Mouse (Mus musculus) left cerebral cortex, postnatal 25 days (tissue): ENCODE measurements around the gene Gm12394. TPM values are rescaled to one million over a fixed set of nuclear protein-coding genes. Genes with fewer than 3 reads are reported as not detected.
A peak's percentile ranks its signal among the peaks of the same experiment; 100 is the strongest.
"Not testable (repeated sequence)": the region's sequence is repeated elsewhere in the genome, so short reads cannot be mapped to it uniquely, and the experiment has no call there.

Source experiments
- DNase-seq, 2 experiments: peaks; one replicate each; pipeline ENCODE4 v3.0.0; 2022; ENCODE audit warnings: low spot score in 2 of 2, mixed read lengths in 1 of 2
- intact Hi-C: fragments of 180-260 bp; cut with DNase I; formaldehyde crosslinking; loops from one replicate; pipeline ENCODE4 v1.15.1; 2025
- total RNA-seq, 2 experiments: library from RNA; stranded (reverse); gene quantifications; 2 replicates each; pipeline ENCODE4 v1.2.3; 2021

The Gm12394 gene
- total RNA-seq = 1 to 10 TPM; 1.9 to 2.3 TPM

GRCm38 (mm10) chr4:42856671-42857070 is at the start of gene Gm12394:
TSS of gene Gm12394 (minus strand) at chr4:42856771.
- DNase-seq, intact Hi-C loops: not testable (repeated sequence)

DNA sequence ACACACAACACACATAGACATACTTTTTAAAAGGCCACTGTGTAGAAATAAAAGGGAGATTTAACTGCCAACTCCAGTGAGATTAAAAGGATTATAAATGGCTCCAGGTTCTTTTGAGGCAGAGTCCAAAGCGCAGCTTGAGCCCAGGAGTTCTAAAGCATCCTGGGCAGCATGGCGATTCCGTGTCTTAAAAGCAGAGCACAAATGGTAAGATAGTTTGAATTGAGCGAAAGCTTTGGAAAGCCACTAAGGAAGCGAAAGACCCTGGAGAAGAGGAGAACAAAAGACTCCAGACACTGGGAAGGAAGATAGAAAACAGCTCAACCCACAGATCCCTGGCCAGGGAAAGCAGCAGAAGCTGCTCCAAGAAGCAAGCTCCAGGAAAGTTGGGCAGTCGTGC is 48.4 kb upstream of the Gm12394 start:
- intact Hi-C loops = no loop called here
- no peak for DNase-seq

DNA sequence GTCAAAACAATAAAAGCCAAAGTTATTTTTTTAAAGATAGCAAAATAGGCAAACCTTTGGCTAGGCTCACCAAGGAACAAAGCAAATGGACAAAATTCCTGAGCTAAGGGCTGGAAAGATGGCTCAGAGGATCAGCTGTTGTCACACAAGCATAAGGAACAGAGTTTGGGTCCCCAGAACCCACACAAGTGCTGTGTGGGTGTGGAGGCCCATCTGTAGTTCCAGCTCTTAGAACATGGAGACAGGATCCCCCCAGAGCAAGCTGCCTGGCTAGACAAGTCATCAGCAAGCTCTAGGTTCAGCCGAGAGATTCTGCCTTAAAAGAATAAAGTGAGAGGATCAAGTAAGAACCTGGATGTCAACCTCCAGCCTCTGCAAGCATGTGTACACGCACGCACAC is 48.0 kb upstream of the Gm12394 start:
- DNase-seq = peak in 1 of 2 experiments; percentile 66
- intact Hi-C loops = no loop called here

DNA sequence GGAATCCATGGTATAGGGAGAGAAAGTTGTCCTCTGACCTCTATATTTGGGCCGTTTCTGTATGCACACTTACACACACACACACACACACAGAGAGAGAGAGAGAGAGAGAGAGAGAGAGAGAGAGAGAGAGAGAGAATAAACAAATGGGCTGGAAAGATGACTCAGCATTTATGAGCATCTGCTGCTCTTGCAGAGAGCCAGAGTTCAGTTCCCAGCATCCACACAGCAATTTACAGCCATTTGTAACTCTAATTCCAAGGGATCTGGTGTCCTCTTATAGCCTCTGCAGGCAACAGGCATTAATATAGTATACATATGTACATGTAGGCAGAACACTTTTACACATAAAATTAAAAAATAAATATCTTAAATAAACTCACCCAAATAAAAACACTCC is 47.4 kb upstream of the Gm12394 start:
- no peak for DNase-seq
- intact Hi-C loops = loop anchor here (1.0 kb wide), 1 partner anchor 42 kb away; no protein-coding TSS in a partner anchor

GRCm38 (mm10) chr4:42902730-42903129 is 46.2 kb upstream of the Gm12394 start:
- no peak for DNase-seq
- intact Hi-C loops = loop anchor here (1.0 kb wide), 1 partner anchor 44 kb away; no protein-coding TSS in a partner anchor

DNA sequence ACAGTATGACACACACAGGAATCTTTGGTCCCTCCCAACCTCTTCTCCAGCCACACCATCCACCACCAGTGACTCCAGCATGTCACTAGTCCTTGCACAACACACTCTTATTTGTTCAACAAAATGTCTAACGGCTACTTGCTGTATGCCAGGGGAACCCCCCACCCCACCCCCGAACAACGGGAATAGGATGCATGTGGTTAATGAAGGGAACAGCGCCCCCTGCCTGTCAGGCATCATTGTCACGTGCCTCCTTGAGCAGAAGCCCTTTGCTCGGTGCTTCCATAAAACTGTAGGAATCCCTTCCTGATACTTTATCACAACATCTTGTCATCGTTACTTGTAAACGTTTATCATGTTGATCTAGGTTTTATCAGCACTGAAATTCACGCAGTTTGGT is 45.6 kb upstream of the Gm12394 start:
- no peak for DNase-seq
- intact Hi-C loops = no loop called here

- intact Hi-C loops = loop anchor here (2.0 kb wide), 1 partner anchor 14 kb away; no protein-coding TSS in a partner anchor
- peak in 1 of 2 experiments; percentile 91 for DNase-seq
Observed at GRCm38 (mm10) chr4:42900878-42901277, 44.3 kb upstream of the Gm12394 start.

GRCm38 (mm10) chr4:42898914-42899313 is 42.3 kb upstream of the Gm12394 start:
- intact Hi-C loops = no loop called here
- no peak for DNase-seq

GRCm38 (mm10) chr4:42895118-42895517 is 38.5 kb upstream of the Gm12394 start:
- intact Hi-C loops = no loop called here
- no peak for DNase-seq

GRCm38 (mm10) chr4:42891176-42891575 is 34.6 kb upstream of the Gm12394 start:
- intact Hi-C loops = no loop called here

GRCm38 (mm10) chr4:42888806-42889205 is 32.2 kb upstream of the Gm12394 start:
- intact Hi-C loops = no loop called here

More at GRCm38 (mm10) chr4:42891176-42891575, 34.6 kb upstream of the Gm12394 start:
- DNase-seq = no peak

GRCm38 (mm10) chr4:42886926-42887325 is 30.4 kb upstream of the Gm12394 start:
- DNase-seq = peak; percentile 44 to 90

More at GRCm38 (mm10) chr4:42888806-42889205, 32.2 kb upstream of the Gm12394 start:
- no peak for DNase-seq

DNA sequence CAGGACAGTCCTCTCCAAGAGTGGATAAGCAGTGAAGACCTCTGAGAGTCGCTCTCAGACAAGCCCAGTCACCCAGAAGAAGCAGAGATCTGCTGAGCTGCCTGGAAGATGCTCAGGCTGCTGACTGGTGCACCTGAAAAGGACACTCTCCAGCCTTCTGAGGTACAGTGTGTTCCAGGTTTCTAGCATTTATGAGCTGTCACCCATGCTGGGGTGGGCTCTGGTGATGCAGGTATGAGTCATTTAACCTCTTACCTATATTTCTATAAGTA is 24.0 kb upstream of the Gm12394 start:
- DNase-seq = no peak
- intact Hi-C loops = no loop called here

More at GRCm38 (mm10) chr4:42886926-42887325, 30.4 kb upstream of the Gm12394 start:
- intact Hi-C loops = loop anchor here (1.0 to 2.0 kb wide), 4 partner anchors 14 to 61 kb away; partner anchors contain the start of gene Phf24

GRCm38 (mm10) chr4:42879829-42880676 is 23.5 kb upstream of the Gm12394 start:
- intact Hi-C loops = no loop called here
- DNase-seq = no peak

- intact Hi-C loops = loop anchor here (1.0 kb wide), 2 partner anchors 84 to 89 kb away; no protein-coding TSS in a partner anchor
- DNase-seq = no peak
Observed at GRCm38 (mm10) chr4:42877657-42878056, 21.1 kb upstream of the Gm12394 start.

DNA sequence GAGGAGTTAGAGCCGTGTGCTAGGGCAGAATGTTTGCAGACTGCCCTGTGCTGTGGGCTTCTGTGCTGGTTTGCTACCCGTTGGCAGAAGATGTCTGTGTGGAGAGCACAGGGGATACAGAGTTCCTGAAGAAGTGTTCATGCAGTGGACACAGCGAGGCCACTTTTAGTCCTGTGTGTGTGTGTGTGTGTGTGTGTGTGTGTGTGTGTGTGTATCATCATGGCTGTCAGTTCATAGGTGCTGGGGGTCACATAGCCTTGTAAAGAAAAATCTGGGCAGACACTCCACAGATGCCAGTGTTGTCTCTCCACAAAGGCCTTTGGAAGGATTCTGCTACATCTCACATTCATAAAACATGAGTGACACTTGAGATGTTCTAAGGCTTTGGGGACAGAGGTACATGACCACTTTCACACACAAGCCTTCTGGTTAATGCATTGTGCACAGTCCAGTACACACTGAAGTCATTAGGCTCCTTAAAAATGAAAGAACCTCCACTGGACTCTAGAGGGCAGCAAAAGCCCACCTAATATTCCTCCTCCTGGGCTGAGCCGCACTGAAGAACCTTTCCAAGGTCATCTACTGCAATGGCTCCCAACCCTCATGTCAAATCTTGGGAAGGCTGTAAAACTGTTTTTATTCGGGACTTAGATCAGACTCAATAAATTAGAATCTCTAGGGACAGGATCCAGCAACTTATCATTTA is 20.2 kb upstream of the Gm12394 start:
- intact Hi-C loops = loop anchor here (1.0 kb wide), 2 partner anchors 85 to 90 kb away; no protein-coding TSS in a partner anchor
- peak; percentile 43 to 74 for DNase-seq

DNA sequence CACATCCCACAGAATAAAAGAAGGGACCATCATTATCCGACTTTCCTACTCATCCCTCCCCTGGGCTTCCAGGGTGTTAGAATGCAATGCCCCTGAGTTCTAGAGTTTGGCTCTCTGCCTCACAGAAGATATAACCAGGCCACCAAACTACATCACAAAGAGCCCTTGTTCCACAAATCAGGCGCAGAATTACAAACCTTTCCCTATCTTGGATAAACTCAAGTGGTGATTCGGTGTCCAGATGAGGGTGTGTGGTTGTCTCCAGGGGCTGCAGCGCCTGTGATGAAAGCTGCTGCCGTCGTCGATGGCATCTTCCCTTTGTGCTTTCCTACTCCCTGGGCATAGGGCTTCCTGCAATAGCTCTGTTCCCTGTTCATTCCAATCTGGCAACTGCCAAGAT is 17.6 kb upstream of the Gm12394 start, which contains the start of gene Fam205c:
Fam205c (minus strand) TSS at position 101 of the 400 bp plus-strand sequence.
- DNase-seq = no peak
- intact Hi-C loops = no loop called here

- no peak for DNase-seq
- intact Hi-C loops = no loop called here
Observed at GRCm38 (mm10) chr4:42872746-42873435, 16.3 kb upstream of the Gm12394 start.

DNA sequence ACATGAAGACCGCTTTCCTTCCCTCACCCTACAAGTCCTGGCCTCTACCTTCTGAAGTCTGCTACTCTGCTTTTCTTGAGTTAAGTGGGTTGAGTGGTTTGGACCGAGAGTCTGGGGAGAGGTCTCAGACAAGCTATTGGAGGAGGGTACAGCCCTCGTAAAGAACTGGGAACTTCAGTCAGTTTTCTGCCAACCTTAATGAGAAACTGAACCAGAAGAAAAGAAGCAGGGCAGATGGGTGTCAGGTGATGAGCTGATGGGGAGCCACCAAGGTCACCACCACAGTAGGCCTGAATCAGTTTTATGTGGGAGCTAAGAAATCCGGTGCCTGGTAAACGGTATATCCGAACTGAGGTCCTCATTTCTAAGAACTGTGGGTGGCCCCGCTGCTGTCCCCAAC is 15.6 kb upstream of the Gm12394 start:
- intact Hi-C loops = no loop called here
- DNase-seq = no peak

GRCm38 (mm10) chr4:42870748-42871147 is 14.2 kb upstream of the Gm12394 start:
- DNase-seq = no peak
- intact Hi-C loops = no loop called here
